Mouse (Mus musculus) stomach, embryonic 14.5 days (tissue): ENCODE results near the gene Ubr7. TPM values are rescaled to one million over a fixed set of nuclear protein-coding genes. Genes with fewer than 3 reads are reported as not detected.
A peak's percentile ranks its signal among the peaks of the same experiment; 100 is the strongest.

ENCODE experiments used
- ATAC-seq: fragments of 200-750 bp; cut with Nextera tagmentation; 2 replicates; pipeline ENCODE4 v1.8.0; 2017; ENCODE audit warnings: low read depth, moderate TSS enrichment; ENCODE audit not compliant: insufficient number of reproducible peaks, insufficient read depth, low FRiP score
- H3K27ac ChIP-seq: fragments of 300-500 bp; sonication (generic); 2 replicates; pipeline ENCODE4 v1.5.1; 2014; ENCODE audit warnings: mild to moderate bottlenecking, low read length, moderate library complexity, mixed read lengths
- H3K27me3 ChIP-seq: fragments of 300-500 bp; sonication (generic); 2 replicates; pipeline ENCODE4 v1.6.1; 2014; ENCODE audit warnings: low read length, control low read depth, mixed read lengths; ENCODE audit not compliant: control insufficient read depth, insufficient read depth
- H3K36me3 ChIP-seq: fragments of 300-500 bp; sonication (generic); 2 replicates; pipeline ENCODE4 v1.6.1; 2014; ENCODE audit warnings: mild to moderate bottlenecking, control low read depth, low read length, moderate library complexity, mixed read lengths; ENCODE audit not compliant: control insufficient read depth, insufficient read depth
- H3K4me1 ChIP-seq: fragments of 300-500 bp; sonication (generic); 2 replicates; pipeline ENCODE4 v1.6.1; 2014; ENCODE audit warnings: low read length, control low read depth, mixed read lengths; ENCODE audit not compliant: control insufficient read depth, insufficient read depth
- H3K4me2 ChIP-seq: fragments of 300-500 bp; sonication (generic); replicated peaks from 2 replicates; pipeline ENCODE4 v1.6.1; 2014; ENCODE audit warnings: low read depth, low read length, control low read depth
- H3K4me3 ChIP-seq: fragments of 300-500 bp; sonication (generic); 2 replicates; pipeline ENCODE4 v1.5.1; 2014; ENCODE audit warnings: low read depth, low read length, control low read depth
- H3K9ac ChIP-seq: fragments of 300-500 bp; sonication (generic); replicated peaks from 2 replicates; pipeline ENCODE4 v1.6.1; 2014; ENCODE audit warnings: low read depth, mild to moderate bottlenecking, control low read depth, low read length, moderate library complexity, mixed read lengths
- H3K9me3 ChIP-seq: fragments of 300-500 bp; sonication (generic); 2 replicates; pipeline ENCODE4 v1.6.1; 2016; ENCODE audit warnings: low read depth, low read length, control low read depth; ENCODE audit not compliant: control insufficient read depth
- WGBS: fragments of 180-500 bp; shearing (Covaris S2); extraction: QIAGEN DNeasy Blood & Tissue Kit; methylation state at CpG from one replicate; pipeline ENCODE4 v1.1.7; 2014; 5-methylcytosine and 5-hydroxymethylcytosine counted together
- polyA plus RNA-seq: library from polyadenylated mRNA; unstranded; fragments of >200 nt; fragmentation: Nextera tagmentation; extraction: Ambion mirVana; gene quantifications from 2 replicates; pipeline ENCODE4 v1.2.1, GENCODE M21; 2014

The Ubr7 gene
- polyA plus RNA-seq, 1 experiment from 2014 or later, result 45.9 TPM

DNA sequence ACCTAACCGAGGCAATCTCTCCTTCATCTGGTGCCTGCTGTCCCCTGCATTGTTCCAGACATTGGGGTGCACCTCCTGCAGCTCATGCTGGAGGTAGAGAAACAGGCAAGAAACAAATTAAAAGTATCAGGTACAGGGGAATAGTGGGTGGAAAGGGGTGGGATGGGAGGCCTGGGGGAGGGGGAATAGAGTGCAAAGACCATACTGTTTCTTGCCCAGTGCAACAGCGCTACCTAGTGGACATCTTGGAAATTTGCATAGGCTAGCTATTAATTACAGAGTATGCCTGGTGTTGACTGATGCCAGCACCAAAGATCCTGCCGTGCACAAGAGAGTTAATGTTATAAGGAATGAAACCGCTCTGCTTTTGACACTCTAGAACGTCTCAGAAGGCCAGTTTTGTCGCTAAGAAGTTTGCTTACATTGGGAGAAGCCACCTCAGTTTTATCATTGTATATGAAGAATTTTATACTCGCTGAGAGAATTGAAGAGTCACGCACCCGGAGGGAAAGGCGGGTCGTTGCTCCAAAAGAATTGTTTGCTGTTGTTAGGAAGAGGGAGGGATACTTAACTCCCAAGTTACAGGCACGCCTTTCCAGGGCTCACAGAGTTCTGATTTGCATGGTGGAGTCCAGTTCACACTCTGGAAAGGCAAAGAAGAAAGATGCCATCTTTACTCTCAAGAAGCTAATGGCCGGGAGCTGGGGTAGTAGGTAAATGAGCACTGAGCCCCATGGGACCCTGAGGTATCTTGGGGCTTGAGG, 38.0 kb upstream of the Ubr7 start:
- peak; percentile 14; the same call in 1 of the 2 replicates for ATAC-seq
- Histone ChIP-seq H3K4me2 (no peak overlapping the region; the same call in 1 of the 2 replicates), H3K27ac (no peak overlapping the region), H3K4me1 (no peaks in the 10 kb centered on the region), H3K4me3 (no peak overlapping the region), H3K9ac (no peak overlapping the region), H3K36me3 (no peaks in the 10 kb centered on the region), H3K27me3 (no peaks in the 10 kb centered on the region), H3K9me3 (no peaks in the 10 kb centered on the region)
- WGBS, result 27% methylated on average over 13 of the region's 13 CpGs

DNA sequence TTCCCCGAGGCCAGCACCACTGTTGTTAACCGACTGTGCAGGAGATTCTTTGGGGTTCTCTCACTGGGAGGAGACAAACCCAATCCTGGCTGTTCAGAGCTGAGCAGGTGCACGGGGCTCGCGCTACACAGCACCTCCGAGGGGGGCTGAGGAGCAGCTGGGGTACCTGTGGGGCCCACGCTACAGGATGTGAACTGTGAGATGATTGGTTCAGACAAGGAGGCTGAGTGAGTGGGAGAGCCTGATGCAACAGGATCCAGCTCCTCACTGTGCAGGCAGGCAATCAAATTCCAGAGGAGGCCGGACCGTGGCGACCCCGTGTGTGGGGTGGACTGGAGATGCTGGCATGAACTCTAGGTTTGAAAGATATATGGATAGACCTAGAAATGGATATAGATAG, 35.3 kb upstream of the Ubr7 start:
- peak; percentile 38; the same call in 1 of the 2 replicates for ATAC-seq
- H3K9ac ChIP-seq, result no peak overlapping the region
- no peaks in the 10 kb centered on the region for H3K9me3 ChIP-seq
- no peaks in the 10 kb centered on the region for H3K4me1 ChIP-seq
- no peaks in the 10 kb centered on the region for H3K36me3 ChIP-seq
- no peaks in the 10 kb centered on the region for H3K27me3 ChIP-seq
- no peak overlapping the region for H3K27ac ChIP-seq
- 52% methylated on average over 11 of the region's 11 CpGs for WGBS
- no peak overlapping the region for H3K4me3 ChIP-seq
- H3K4me2 ChIP-seq, result no peak overlapping the region

DNA sequence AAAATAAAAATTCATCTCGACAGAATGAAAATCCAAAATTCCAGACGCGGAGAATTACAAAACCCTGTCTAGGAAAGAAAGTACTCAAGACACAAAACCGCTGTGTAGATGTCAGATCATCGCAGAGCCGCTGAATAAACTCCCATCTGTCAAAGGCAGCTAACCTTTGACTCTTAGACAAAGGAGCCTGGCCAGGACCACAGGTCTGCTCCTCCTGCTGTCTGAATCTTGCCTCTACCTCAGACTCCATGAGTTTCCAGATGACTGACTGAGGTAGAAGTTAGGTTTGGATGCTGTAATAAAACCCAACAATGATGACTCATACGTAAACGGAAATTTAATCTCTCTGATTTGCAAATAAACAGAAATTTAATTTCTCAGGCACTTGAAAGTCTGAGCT, 34.8 kb upstream of the Ubr7 start:
- H3K4me3 ChIP-seq, result no peak overlapping the region
- no peaks in the 10 kb centered on the region for H3K36me3 ChIP-seq
- no peaks in the 10 kb centered on the region for H3K4me1 ChIP-seq
- H3K9me3 ChIP-seq, result no peaks in the 10 kb centered on the region
- H3K27me3 ChIP-seq, result no peaks in the 10 kb centered on the region
- no peak for ATAC-seq
- no peak overlapping the region for H3K27ac ChIP-seq
- no peak overlapping the region for H3K4me2 ChIP-seq
- no peak overlapping the region for H3K9ac ChIP-seq
- WGBS, result 60% methylated on average over 8 of the region's 8 CpGs

DNA sequence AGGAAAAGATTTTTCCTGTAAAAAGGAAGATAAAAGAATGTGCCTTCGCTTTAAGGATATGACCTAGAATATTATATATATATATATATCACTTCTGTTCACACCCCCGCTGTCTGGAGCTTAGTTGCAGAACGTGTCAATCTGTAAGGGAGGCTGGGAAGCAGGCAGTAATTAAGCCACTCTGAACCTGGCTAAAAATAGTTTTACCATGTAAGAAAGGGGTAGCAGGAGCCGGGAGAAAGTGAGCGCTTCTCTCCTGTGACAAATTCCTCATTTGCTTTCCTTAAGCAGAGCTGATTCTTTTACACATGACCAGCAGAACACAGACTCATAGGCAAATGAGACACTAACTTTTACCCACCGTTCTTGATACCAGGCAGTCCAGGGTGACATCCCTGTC, 33.9 kb upstream of the Ubr7 start:
- Histone ChIP-seq H3K27me3 (no peaks in the 10 kb centered on the region), H3K36me3 (no peaks in the 10 kb centered on the region), H3K27ac (no peak overlapping the region), H3K4me3 (no peak overlapping the region), H3K4me2 (no peak overlapping the region), H3K9me3 (no peaks in the 10 kb centered on the region), H3K9ac (no peak overlapping the region), H3K4me1 (no peaks in the 10 kb centered on the region)
- ATAC-seq, result no peak
- 66% methylated on average over 6 of the region's 6 CpGs for WGBS

DNA sequence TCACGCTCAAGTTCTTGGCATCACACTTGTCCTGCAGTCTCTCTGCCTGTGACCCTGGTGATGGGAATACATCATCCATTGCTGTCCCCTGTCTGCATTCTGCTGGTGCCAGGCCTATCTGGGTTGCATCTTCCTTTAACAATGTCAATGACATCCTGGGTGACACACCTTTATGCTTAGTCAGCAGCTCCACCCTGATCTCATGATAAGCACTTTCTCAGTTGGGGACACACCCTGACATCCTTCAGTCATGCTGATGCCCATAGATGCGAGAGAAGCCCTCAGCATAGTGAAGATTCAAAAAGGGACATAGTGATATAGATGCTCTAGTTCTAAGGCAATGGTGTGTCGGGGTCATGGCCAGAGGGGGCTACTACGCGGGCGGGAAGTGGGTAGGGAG, 32.6 kb upstream of the Ubr7 start:
- 94% methylated on average over 6 of the region's 6 CpGs for WGBS
- H3K9ac ChIP-seq, result no peak overlapping the region
- no peaks in the 10 kb centered on the region for H3K9me3 ChIP-seq
- no peak for ATAC-seq
- no peak overlapping the region for H3K4me3 ChIP-seq
- no peaks in the 10 kb centered on the region for H3K27me3 ChIP-seq
- no peaks in the 10 kb centered on the region for H3K36me3 ChIP-seq
- H3K4me1 ChIP-seq, result peaks cover 4% of the 10 kb centered on the region; the same call in 1 of the 2 replicates
- no peak overlapping the region for H3K4me2 ChIP-seq
- no peak overlapping the region for H3K27ac ChIP-seq

DNA sequence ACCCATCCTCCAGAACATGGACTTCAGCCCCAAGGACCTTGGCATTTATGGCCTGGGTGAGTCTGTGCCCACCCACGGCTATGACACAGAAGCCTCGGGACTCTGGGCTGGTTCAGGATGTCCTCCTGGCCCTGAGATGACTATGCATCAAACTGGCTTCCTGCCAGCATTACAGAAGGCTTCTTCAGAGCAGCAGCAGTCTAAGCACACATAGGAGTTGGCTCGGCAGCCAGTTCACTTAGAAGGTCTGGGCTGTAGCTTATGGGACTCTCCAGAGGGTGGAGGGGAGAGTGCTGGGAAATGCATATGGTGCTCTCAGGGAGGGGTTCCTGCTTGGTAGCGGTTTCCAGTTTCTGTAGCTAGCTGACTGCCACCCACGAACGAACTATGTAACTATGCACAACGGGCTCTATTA, 32.0 kb upstream of the Ubr7 start:
- ATAC-seq, result no peak
- H3K9ac ChIP-seq, result no peak overlapping the region
- no peaks in the 10 kb centered on the region for H3K27me3 ChIP-seq
- H3K4me3 ChIP-seq, result no peak overlapping the region
- 66% methylated on average over 7 of the region's 7 CpGs for WGBS
- no peak overlapping the region for H3K27ac ChIP-seq
- no peaks in the 10 kb centered on the region for H3K36me3 ChIP-seq
- no peak overlapping the region for H3K4me2 ChIP-seq
- H3K9me3 ChIP-seq, result no peaks in the 10 kb centered on the region
- peaks cover 6% of the 10 kb centered on the region; the same call in 1 of the 2 replicates for H3K4me1 ChIP-seq

DNA sequence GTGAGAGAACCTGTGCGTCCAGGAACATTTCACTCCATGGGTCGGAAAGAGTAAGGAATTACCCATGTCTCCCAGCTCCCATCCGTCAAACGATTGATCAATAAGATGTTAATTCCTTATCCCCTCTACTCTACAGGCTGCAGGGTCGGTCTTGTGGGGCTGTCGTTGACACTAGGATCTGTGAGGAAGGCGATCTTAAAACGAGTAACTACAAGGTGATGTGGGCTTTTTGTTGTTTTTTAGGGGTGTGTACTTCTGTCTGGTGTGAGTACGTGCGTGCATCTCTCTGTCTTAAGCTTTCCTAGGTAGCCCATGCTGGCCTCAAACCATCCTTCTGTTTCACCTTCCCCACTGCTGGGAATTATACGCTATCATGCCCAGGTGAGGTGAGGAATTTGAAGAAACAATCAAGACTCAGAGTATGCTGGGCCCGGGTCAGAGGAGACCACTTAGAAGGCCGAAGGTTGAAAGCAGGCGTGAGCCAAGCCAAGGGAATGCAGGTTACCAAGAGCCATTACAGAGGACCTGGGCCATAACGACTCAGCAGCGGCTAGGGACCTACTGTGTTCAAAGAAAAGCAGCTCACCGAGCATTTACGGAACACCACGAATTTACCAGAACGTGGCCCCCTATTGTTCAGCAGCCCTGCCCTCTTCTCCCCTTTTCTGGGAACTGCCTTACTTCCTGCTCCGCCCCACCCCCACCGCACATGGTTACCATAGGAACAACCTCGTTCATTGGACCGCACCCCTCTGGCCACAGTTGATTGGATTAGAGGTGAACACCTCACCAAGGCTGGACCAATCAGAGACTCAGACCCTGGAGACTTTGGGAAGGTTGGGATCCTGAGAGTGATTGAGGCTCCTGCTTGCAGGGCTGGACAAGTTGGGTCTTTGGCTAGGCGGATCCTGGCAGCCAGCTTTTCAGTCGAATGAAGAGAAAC, 27.6 kb upstream of the Ubr7 start:
- H3K9ac ChIP-seq, result no peak overlapping the region
- H3K9me3 ChIP-seq, result no peaks in the 10 kb centered on the region
- no peaks in the 10 kb centered on the region for H3K36me3 ChIP-seq
- H3K4me3 ChIP-seq, result no peak overlapping the region
- H3K4me2 ChIP-seq, result peak overlapping the region; percentile 34
- H3K27me3 ChIP-seq, result no peaks in the 10 kb centered on the region
- 27% methylated on average over 26 of the region's 26 CpGs for WGBS
- peak; percentile 96 for ATAC-seq
- peaks cover 12% of the 10 kb centered on the region; the same call in 1 of the 2 replicates for H3K4me1 ChIP-seq
- H3K27ac ChIP-seq, result peak overlapping the region; percentile 80

DNA sequence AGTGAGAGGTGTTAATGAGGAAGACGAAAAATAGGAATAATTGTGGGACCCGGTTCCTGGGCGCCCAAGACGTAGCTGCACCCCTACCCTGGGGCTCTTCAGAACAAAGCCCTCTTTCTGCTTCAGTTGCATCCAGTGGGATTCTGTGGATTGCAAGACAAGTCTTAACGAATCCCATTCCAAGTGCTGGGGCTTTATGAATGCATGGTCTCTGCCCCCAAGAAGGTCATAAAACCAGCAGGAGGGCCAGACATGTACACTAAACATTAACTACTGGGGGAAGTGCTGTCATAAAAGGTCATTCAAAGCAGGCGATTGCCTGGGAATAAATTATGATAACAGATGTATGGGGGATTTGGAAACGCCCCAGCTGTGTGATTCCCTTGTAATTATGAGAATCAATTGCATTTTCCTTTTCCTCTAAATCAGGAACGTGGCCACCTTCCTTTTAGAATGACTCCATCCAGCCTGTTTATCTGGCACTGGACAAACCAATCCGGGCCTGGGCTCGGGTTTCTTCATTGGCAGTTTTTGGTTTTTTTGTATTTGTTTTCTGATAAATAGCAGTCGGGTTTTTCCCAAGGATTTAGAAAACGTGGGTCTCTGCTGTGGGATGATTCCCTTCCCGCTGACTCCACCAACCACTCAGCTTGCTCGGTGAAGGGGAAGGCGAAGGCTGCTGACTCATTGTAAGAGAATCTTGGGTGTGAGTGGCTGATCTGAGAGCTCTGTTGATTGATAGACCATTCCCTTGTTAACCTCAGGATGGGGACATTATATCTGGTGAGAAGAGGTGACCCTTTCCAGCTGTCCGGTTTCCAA, 26.8 kb upstream of the Ubr7 start:
- ATAC-seq, result 0 out of 2 replicates have a peak, but pooled peaks have one; percentile 7
- Histone ChIP-seq H3K36me3 (no peaks in the 10 kb centered on the region), H3K27ac (peak overlapping the region; percentile 79; the same call in 1 of the 2 replicates), H3K4me3 (no peak overlapping the region), H3K27me3 (no peaks in the 10 kb centered on the region), H3K4me2 (peak overlapping the region; percentile 34), H3K4me1 (peaks cover 12% of the 10 kb centered on the region; the same call in 1 of the 2 replicates), H3K9ac (no peak overlapping the region), H3K9me3 (no peaks in the 10 kb centered on the region)
- WGBS, result 24% methylated on average over 16 of the region's 16 CpGs
